In the genomic region with DNA sequence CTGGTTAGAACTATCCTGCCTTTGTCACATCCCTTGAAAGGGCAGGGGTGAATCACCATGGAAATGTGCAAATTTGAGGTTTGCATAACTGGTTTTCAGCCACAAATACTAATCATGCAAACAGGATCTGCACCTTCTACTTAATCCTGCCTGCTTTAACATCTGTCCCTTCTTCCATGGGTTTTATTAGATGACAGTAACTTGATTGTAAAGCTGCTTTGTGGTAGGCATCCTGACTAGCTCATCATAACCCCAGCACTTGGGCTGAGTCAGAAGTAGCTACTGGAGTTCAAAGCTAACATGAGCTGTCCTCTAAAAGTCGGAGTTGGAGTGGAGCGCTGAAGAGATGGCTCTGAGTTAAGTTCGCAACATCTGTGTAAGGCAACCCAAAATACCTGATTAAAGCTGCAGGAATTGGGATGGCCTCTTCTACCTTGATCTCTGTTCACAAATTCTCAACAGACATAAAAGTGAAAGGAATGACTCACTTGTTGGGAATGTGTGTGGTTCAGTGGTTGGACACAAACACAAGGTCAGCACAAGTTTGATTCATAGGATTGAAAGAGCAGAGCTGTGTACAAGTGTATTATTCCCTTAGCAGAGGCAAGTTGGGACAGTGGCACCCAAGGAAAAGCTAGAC, we compare ENCODE assay signal across 11 mouse cellular contexts. TPM values are rescaled to one million over a fixed set of nuclear protein-coding genes. Genes with fewer than 3 reads are reported as not detected.
A peak's percentile ranks its signal among the peaks of the same experiment; 100 is the strongest.
DNase-seq lines count a peak whose midpoint lies in the region; ATAC-seq and TF ChIP-seq lines count a peak whose summit lies in the region.
"Had no signal": no experiment of that assay in that cellular context is flagged by ENCODE, and none has a peak within 500 bp of the region (broad histone marks: within the 10 kb centered on the region; RNA-seq: fewer than 3 reads in every experiment).

No protein-coding gene starts in this region.

- whole genome bisulfite sequencing in lung, embryonic 15.5 days, result 71% methylated on average over 3 of the region's 3 CpGs
- 70% methylated on average over 3 of the region's 3 CpGs for WGBS in heart, embryonic 16.5 days
- 75% methylated on average over 3 of the region's 3 CpGs for WGBS in small intestine, adult 2 months
- WGBS in forebrain, embryonic 13.5 days, result 90% methylated on average over 3 of the region's 3 CpGs
- whole genome bisulfite sequencing in forebrain, embryonic 16.5 days, result 92% methylated on average over 3 of the region's 3 CpGs

- DNase-seq in adrenal gland, postnatal 14 days, result peak; percentile 37
- no peak for DNase-seq in adrenal gland, postnatal 36 days
- DNase-seq in lung, postnatal 4 days, result no peak
- DNase-seq: cerebellum, adult 9-11 months had no signal

- peaks cover 76% of the 10 kb centered on the region for H3K4me1 ChIP-seq in lung, embryonic 15.5 days
- peaks cover 73% of the 10 kb centered on the region for H3K4me1 ChIP-seq in heart, embryonic 16.5 days (ENCODE audit: control insufficient read depth, insufficient read depth, low read length)
- H3K4me1 ChIP-seq in small intestine, adult 2 months (ENCODE audit: control insufficient read depth, insufficient read depth, insufficient read length, low read length), result peaks cover 40% of the 10 kb centered on the region
- peaks cover 72% of the 10 kb centered on the region for H3K4me1 ChIP-seq in forebrain, embryonic 13.5 days
- peaks cover 39% of the 10 kb centered on the region for H3K4me1 ChIP-seq in forebrain, embryonic 16.5 days (replicated peaks; ENCODE audit: control insufficient read depth, insufficient read depth, low read length)

- H3K4me3 ChIP-seq in lung, embryonic 15.5 days, result no peak overlapping the region
- no peak overlapping the region for H3K4me3 ChIP-seq in heart, embryonic 16.5 days (ENCODE audit: low read length)
- H3K4me3 ChIP-seq in small intestine, adult 2 months (ENCODE audit: low read depth, low read length), result no peak overlapping the region
- no peak overlapping the region for H3K4me3 ChIP-seq in forebrain, embryonic 13.5 days
- H3K4me3 ChIP-seq in forebrain, embryonic 16.5 days (replicated peaks; ENCODE audit: low read length), result no peak overlapping the region
- H3K4me3 ChIP-seq: left cerebral cortex, adult 2 months had no signal

- peak overlapping the region; percentile 94 for H3K27ac ChIP-seq in lung, embryonic 15.5 days
- H3K27ac ChIP-seq in heart, embryonic 16.5 days (ENCODE audit: low read length), result peak overlapping the region; percentile 95
- peak overlapping the region; percentile 81 for H3K27ac ChIP-seq in small intestine, adult 2 months (ENCODE audit: insufficient read depth, low read depth, low read length)
- no peak overlapping the region for H3K27ac ChIP-seq in forebrain, embryonic 13.5 days
- no peak overlapping the region for H3K27ac ChIP-seq in forebrain, embryonic 16.5 days (ENCODE audit: low read length)
- H3K27ac ChIP-seq: hindbrain, embryonic 14.5 days; left cerebral cortex, adult 2 months had no signal

- TF ChIP-seq POLR2A in small intestine, adult 2 months (IDR thresholded peaks at IDR 0.05; ENCODE audit: low read depth, low read length), result no peak

- no peaks in the 10 kb centered on the region for H3K9me3 ChIP-seq in lung, embryonic 15.5 days
- no peaks in the 10 kb centered on the region for H3K9me3 ChIP-seq in heart, embryonic 16.5 days (replicated peaks; ENCODE audit: control insufficient read depth, low read length)
- H3K9me3 ChIP-seq in forebrain, embryonic 13.5 days (replicated peaks), result no peaks in the 10 kb centered on the region
- no peaks in the 10 kb centered on the region for H3K9me3 ChIP-seq in forebrain, embryonic 16.5 days (ENCODE audit: control insufficient read depth, low read length)

- no peak overlapping the region for H3K9ac ChIP-seq in lung, embryonic 15.5 days
- H3K9ac ChIP-seq in heart, embryonic 16.5 days (ENCODE audit: low read length), result peak overlapping the region; percentile 25; the same call in 1 of the 2 replicates
- no peak overlapping the region for H3K9ac ChIP-seq in forebrain, embryonic 13.5 days
- H3K9ac ChIP-seq in forebrain, embryonic 16.5 days (replicated peaks; ENCODE audit: low read depth, low read length), result no peak overlapping the region
- H3K9ac ChIP-seq: hindbrain, embryonic 14.5 days had no signal

- H3K36me3 ChIP-seq in lung, embryonic 15.5 days, result peaks cover 35% of the 10 kb centered on the region
- peaks cover 29% of the 10 kb centered on the region for H3K36me3 ChIP-seq in heart, embryonic 16.5 days (ENCODE audit: control insufficient read depth, insufficient read depth)
- H3K36me3 ChIP-seq in small intestine, adult 2 months (ENCODE audit: control insufficient read depth, insufficient read depth, low read length), result peaks cover 50% of the 10 kb centered on the region
- peaks cover 49% of the 10 kb centered on the region for H3K36me3 ChIP-seq in forebrain, embryonic 13.5 days (ENCODE audit: poor library complexity, severe bottlenecking)
- peaks cover 2% of the 10 kb centered on the region; the same call in 1 of the 2 replicates for H3K36me3 ChIP-seq in forebrain, embryonic 16.5 days (ENCODE audit: control insufficient read depth, insufficient read depth)

- no peaks in the 10 kb centered on the region for H3K27me3 ChIP-seq in lung, embryonic 15.5 days
- no peaks in the 10 kb centered on the region for H3K27me3 ChIP-seq in heart, embryonic 16.5 days (ENCODE audit: control insufficient read depth, insufficient read depth, low read length)
- no peaks in the 10 kb centered on the region for H3K27me3 ChIP-seq in small intestine, adult 2 months (ENCODE audit: control insufficient read depth, insufficient read depth, low read length)
- H3K27me3 ChIP-seq in forebrain, embryonic 13.5 days, result no peaks in the 10 kb centered on the region
- H3K27me3 ChIP-seq in forebrain, embryonic 16.5 days (replicated peaks; ENCODE audit: control insufficient read depth, insufficient read depth, low read length), result no peaks in the 10 kb centered on the region

- no peak for TF ChIP-seq CTCF in small intestine, adult 2 months (IDR thresholded peaks at IDR 0.05; ENCODE audit: extremely low read depth, insufficient read length, insufficient replicate concordance, low read depth, low read length)

- ATAC-seq in lung, embryonic 15.5 days (ENCODE audit: borderline replicate concordance, extremely low read depth, low FRiP score, low TSS enrichment), result no peak
- ATAC-seq in heart, embryonic 16.5 days (replicated peaks; ENCODE audit: extremely low read depth, insufficient read depth, low FRiP score), result no peak
- ATAC-seq in forebrain, embryonic 13.5 days, result no peak
- ATAC-seq in forebrain, embryonic 16.5 days, result no peak

- no peak overlapping the region for H3K4me2 ChIP-seq in lung, embryonic 15.5 days
- peak overlapping the region; percentile 22; the same call in 1 of the 2 replicates for H3K4me2 ChIP-seq in heart, embryonic 16.5 days (ENCODE audit: low read depth, low read length)
- no peak overlapping the region for H3K4me2 ChIP-seq in forebrain, embryonic 13.5 days
- no peak overlapping the region for H3K4me2 ChIP-seq in forebrain, embryonic 16.5 days (ENCODE audit: low read length)
- H3K4me2 ChIP-seq: hindbrain, embryonic 14.5 days had no signal

RNA-seq across cellular contexts. Expression of gene Mcl1, which starts 5.5 kb away (rescaled TPM):
- total RNA-seq in adrenal gland, postnatal 14 days (2021), result 151 and 187 TPM in 2 replicates
- total RNA-seq in adrenal gland, postnatal 36 days (2021), result 100 to 1,000 TPM; 199 to 227 TPM
- 64.5 and 65.2 TPM in 2 replicates for polyA plus RNA-seq in lung, embryonic 15.5 days (2015; fragmentation: Nextera tagmentation; extraction: Ambion mirVana)
- 31.9 and 38.3 TPM in 2 replicates for polyA plus RNA-seq in heart, embryonic 16.5 days (2015; fragmentation: Nextera tagmentation; extraction: Ambion mirVana)
- 119 and 327 TPM in 2 replicates for polyA plus RNA-seq in small intestine, adult 2 months (2012; rRNA removed)
- 40.3 and 44.0 TPM in 2 replicates for polyA plus RNA-seq in forebrain, embryonic 13.5 days (2015; fragmentation: Nextera tagmentation; extraction: Ambion mirVana)
- polyA plus RNA-seq in forebrain, embryonic 16.5 days (2015; fragmentation: Nextera tagmentation; extraction: Ambion mirVana), result 43.4 and 48.3 TPM in 2 replicates

RNA-seq across cellular contexts. Expression of gene Adamtsl4, which starts 23.6 kb away (rescaled TPM):
- total RNA-seq in adrenal gland, postnatal 14 days (2021), result 6.6 and 8.4 TPM in 2 replicates
- 10 to 100 TPM in 1 of 2 experiments, 1 to 10 TPM in 1; 6.5 to 11.1 TPM for total RNA-seq in adrenal gland, postnatal 36 days (2021)
- 3.1 and 5.7 TPM in 2 replicates for polyA plus RNA-seq in lung, embryonic 15.5 days (2015; fragmentation: Nextera tagmentation; extraction: Ambion mirVana)
- 8.5 and 13.7 TPM in 2 replicates for polyA plus RNA-seq in heart, embryonic 16.5 days (2015; fragmentation: Nextera tagmentation; extraction: Ambion mirVana)
- polyA plus RNA-seq in small intestine, adult 2 months (2012; rRNA removed), result 6.4 and 8.2 TPM in 2 replicates
- polyA plus RNA-seq in forebrain, embryonic 13.5 days (2015; fragmentation: Nextera tagmentation; extraction: Ambion mirVana), result 0.53 and 0.80 TPM in 2 replicates
- polyA plus RNA-seq in forebrain, embryonic 16.5 days (2015; fragmentation: Nextera tagmentation; extraction: Ambion mirVana), result 0.48 and 1.2 TPM in 2 replicates

RNA-seq across cellular contexts. Expression of gene Ensa, which starts 39.3 kb away (rescaled TPM):
- 72.6 and 74.5 TPM in 2 replicates for total RNA-seq in adrenal gland, postnatal 14 days (2021)
- total RNA-seq in adrenal gland, postnatal 36 days (2021), result 100 to 1,000 TPM in 1 of 2 experiments, 10 to 100 TPM in 1; 83.6 to 107 TPM
- polyA plus RNA-seq in lung, embryonic 15.5 days (2015; fragmentation: Nextera tagmentation; extraction: Ambion mirVana), result 65.3 and 69.2 TPM in 2 replicates
- polyA plus RNA-seq in heart, embryonic 16.5 days (2015; fragmentation: Nextera tagmentation; extraction: Ambion mirVana), result 51.1 and 53.0 TPM in 2 replicates
- 5.2 and 10.1 TPM in 2 replicates for polyA plus RNA-seq in small intestine, adult 2 months (2012; rRNA removed)
- 98.1 and 108 TPM in 2 replicates for polyA plus RNA-seq in forebrain, embryonic 13.5 days (2015; fragmentation: Nextera tagmentation; extraction: Ambion mirVana)
- 113 and 124 TPM in 2 replicates for polyA plus RNA-seq in forebrain, embryonic 16.5 days (2015; fragmentation: Nextera tagmentation; extraction: Ambion mirVana)

Comparison
In these comparisons a context has a peak if more than half of its experiments do, and no peak if none do; other contexts are left out.
1. H3K27ac ChIP-seq: peak in lung, embryonic 15.5 days (single experiment), heart, embryonic 16.5 days (single experiment) and small intestine, adult 2 months (single experiment); none in forebrain, embryonic 13.5 days (single experiment) and forebrain, embryonic 16.5 days (single experiment).